Mouse (Mus musculus): ENCODE data around the gene Nisch. TPM values are rescaled to one million over a fixed set of nuclear protein-coding genes. Genes with fewer than 3 reads are reported as not detected.

The Nisch gene
- polyA plus RNA-seq, 1 experiment from 2014 or later: 428 TPM

- Histone ChIP-seq H3K36me3 (peaks cover 99% of the 10 kb centered on the region), H3K27me3 (no peaks in the 10 kb centered on the region), H3K9me3 (replicated peaks) (no peaks in the 10 kb centered on the region), H3K4me3 (replicated peaks) (no peak overlapping the region), H3K9ac (no peak overlapping the region), H3K4me2 (no peak overlapping the region), H3K4me1 (peaks cover 10% of the 10 kb centered on the region; the same call in 1 of the 2 replicates), H3K27ac (peak overlapping the region; percentile 56)
- WGBS: 63% methylated on average over 2 of the region's 2 CpGs
- peak; percentile 40; the same call in 1 of the 2 replicates for ATAC-seq (replicated peaks; ENCODE audit: low FRiP score)
Measured at GRCm38 (mm10) chr14:31182786-31183290, 33.9 kb downstream of the Nisch start.

GRCm38 (mm10) chr14:31181512-31181911 lies 35.2 kb downstream of the Nisch start:
- H3K4me1 ChIP-seq: peaks cover 10% of the 10 kb centered on the region; the same call in 1 of the 2 replicates
- H3K36me3 ChIP-seq: peaks cover 99% of the 10 kb centered on the region
- no peak overlapping the region for H3K4me2 ChIP-seq
- H3K27ac ChIP-seq: no peak overlapping the region
- no peak overlapping the region for H3K9ac ChIP-seq
- WGBS: 77% methylated on average over 4 of the region's 4 CpGs
- no peaks in the 10 kb centered on the region for H3K9me3 ChIP-seq (replicated peaks)
- no peak overlapping the region for H3K4me3 ChIP-seq (replicated peaks)
- no peak for ATAC-seq (replicated peaks; ENCODE audit: low FRiP score)
- no peaks in the 10 kb centered on the region for H3K27me3 ChIP-seq

DNA sequence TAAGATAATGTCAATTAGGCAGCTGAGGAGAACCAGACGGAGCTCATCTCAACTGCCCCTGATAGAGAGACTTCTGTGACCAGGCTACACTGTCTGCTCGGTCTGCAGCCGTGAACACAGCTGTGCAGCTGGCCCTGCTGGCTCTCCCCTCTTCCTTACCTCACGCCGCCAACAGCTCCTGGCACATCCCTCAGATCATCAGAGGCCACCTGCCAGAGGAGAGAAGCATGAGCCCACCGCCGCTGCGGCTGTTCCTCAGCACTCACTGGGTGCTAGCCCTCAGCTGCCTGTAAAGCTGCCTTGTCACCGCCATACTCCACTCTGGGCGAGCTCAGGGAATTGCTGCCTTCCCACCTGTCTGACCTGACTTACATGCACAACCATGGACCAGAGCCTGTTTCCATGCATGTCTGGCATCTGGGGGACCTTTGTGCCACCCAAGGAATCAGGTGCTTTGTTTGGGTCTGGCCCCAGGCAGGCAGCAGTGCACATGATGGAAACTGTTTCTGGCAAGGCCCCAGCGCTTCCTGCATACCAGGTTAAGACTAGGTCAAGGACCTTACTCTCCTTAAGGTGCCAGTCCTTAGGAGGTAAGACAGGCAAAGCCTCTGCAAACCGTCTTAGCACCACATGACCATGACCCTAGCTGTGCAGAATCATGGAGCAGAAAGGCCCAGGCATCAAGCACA lies 36.9 kb downstream of the Nisch start:
- Histone ChIP-seq H3K4me3 (replicated peaks) (no peak overlapping the region), H3K27ac (no peak overlapping the region), H3K9ac (no peak overlapping the region), H3K36me3 (peaks cover 99% of the 10 kb centered on the region), H3K27me3 (no peaks in the 10 kb centered on the region), H3K4me1 (peaks cover 7% of the 10 kb centered on the region; the same call in 1 of the 2 replicates), H3K4me2 (no peak overlapping the region), H3K9me3 (replicated peaks) (no peaks in the 10 kb centered on the region)
- 93% methylated on average over 12 of the region's 12 CpGs for WGBS
- ATAC-seq (replicated peaks; ENCODE audit: low FRiP score): no peak

- Histone ChIP-seq H3K9me3 (replicated peaks) (no peaks in the 10 kb centered on the region), H3K27ac (no peak overlapping the region), H3K4me3 (replicated peaks) (no peak overlapping the region), H3K27me3 (no peaks in the 10 kb centered on the region), H3K4me1 (0 out of 2 replicates have a peak, but pooled peaks cover 6% of the 10 kb centered on the region), H3K36me3 (peaks cover 99% of the 10 kb centered on the region), H3K9ac (no peak overlapping the region), H3K4me2 (no peak overlapping the region)
- ATAC-seq (replicated peaks; ENCODE audit: low FRiP score): no peak
- WGBS: 87% methylated on average over 5 of the region's 5 CpGs
Measured at GRCm38 (mm10) chr14:31177715-31178114, 39.0 kb downstream of the Nisch start.

DNA sequence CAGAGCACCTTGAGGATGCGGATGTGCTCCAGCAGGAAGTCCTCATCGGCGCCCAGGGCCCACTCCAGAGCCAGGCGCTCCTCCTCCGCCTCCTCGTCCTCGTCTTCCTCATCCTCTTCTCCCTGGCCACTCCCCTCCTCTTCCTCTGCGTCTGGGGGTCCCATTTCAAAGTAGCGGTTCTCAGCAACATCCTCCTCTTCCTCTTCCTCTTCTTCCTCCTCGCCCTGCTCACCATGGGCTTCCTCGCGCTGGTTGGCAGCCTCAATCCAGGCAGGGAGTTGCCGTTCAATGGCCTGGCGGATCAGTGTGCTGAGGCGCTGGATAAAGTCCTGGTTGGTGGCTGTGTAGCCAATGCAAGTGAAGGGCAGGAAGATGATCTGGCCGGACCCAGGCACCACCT lies 39.5 kb downstream of the Nisch start:
- WGBS: 87% methylated on average over 16 of the region's 16 CpGs

DNA sequence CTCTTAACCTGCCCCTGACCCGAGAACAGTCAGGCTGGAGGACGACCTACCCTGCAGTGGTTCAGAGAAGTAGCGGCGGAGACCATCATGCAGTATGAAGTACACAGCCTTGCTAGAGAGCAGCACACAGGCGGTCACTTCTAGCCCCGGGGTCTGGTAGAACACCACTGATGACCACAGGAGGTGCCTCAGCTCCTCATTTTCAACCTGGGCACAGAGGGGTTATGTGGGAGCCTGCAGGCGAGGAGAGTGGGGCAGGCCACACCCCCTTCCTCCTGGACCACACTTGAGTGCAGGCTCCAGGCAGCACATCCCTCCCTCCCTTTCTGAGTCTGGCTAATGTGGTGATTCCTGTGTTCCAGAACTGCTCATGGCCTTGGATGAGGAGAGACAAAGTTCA lies 43.2 kb downstream of the Nisch start:
- Histone ChIP-seq H3K4me1 (peaks cover 7% of the 10 kb centered on the region; the same call in 1 of the 2 replicates), H3K36me3 (peaks cover 87% of the 10 kb centered on the region), H3K27me3 (no peaks in the 10 kb centered on the region), H3K4me2 (no peak overlapping the region), H3K9me3 (replicated peaks) (no peaks in the 10 kb centered on the region), H3K27ac (no peak overlapping the region), H3K9ac (no peak overlapping the region), H3K4me3 (replicated peaks) (no peak overlapping the region)
- no peak; the same call in 1 of the 2 replicates for ATAC-seq (replicated peaks; ENCODE audit: low FRiP score)
- WGBS: 84% methylated on average over 7 of the region's 7 CpGs

More for the DNA sequence above, 39.5 kb downstream of the Nisch start:
- Histone ChIP-seq H3K4me3 (replicated peaks) (no peak overlapping the region), H3K27ac (no peak overlapping the region), H3K9ac (no peak overlapping the region), H3K4me2 (no peak overlapping the region), H3K27me3 (no peaks in the 10 kb centered on the region), H3K9me3 (replicated peaks) (no peaks in the 10 kb centered on the region), H3K4me1 (0 out of 2 replicates have a peak, but pooled peaks cover 4% of the 10 kb centered on the region), H3K36me3 (peaks cover 99% of the 10 kb centered on the region)
- ATAC-seq (replicated peaks; ENCODE audit: low FRiP score): no peak

GRCm38 (mm10) chr14:31172781-31173455 lies 43.8 kb downstream of the Nisch start:
- Histone ChIP-seq H3K27me3 (no peaks in the 10 kb centered on the region), H3K36me3 (peaks cover 82% of the 10 kb centered on the region), H3K4me2 (no peak overlapping the region), H3K4me3 (replicated peaks) (no peak overlapping the region), H3K4me1 (peaks cover 11% of the 10 kb centered on the region; the same call in 1 of the 2 replicates), H3K27ac (no peak overlapping the region), H3K9ac (no peak overlapping the region), H3K9me3 (replicated peaks) (no peaks in the 10 kb centered on the region)
- WGBS: 76% methylated on average over 18 of the region's 18 CpGs
- ATAC-seq (replicated peaks; ENCODE audit: low FRiP score): no peak

DNA sequence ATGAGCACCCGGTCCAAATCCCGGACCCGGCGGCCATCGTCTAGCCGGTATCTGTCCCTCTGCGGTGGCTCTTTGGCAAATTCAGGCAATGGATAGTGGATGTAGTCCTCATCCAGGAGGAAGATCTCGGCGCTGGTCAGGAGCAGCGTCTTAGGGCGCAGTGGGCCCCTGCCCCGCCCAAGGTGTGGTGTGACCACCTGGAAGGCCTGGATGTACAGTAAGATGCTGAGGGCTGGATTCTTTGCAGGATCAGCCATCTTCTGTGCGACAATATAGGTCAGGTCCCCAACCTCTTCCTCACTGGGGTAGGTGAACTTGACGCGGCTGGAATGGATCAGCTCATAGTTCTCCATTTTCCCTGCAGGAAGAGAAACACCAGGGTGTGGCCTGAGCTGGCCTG lies 44.9 kb downstream of the Nisch start:
- peaks cover 19% of the 10 kb centered on the region for H3K4me1 ChIP-seq
- no peak overlapping the region for H3K27ac ChIP-seq
- H3K36me3 ChIP-seq: peaks cover 71% of the 10 kb centered on the region
- H3K4me2 ChIP-seq: no peak overlapping the region
- H3K9me3 ChIP-seq (replicated peaks): no peaks in the 10 kb centered on the region
- H3K4me3 ChIP-seq (replicated peaks): no peak overlapping the region
- 93% methylated on average over 15 of the region's 15 CpGs for WGBS
- ATAC-seq (replicated peaks; ENCODE audit: low FRiP score): no peak
- no peak overlapping the region for H3K9ac ChIP-seq
- no peaks in the 10 kb centered on the region for H3K27me3 ChIP-seq

DNA sequence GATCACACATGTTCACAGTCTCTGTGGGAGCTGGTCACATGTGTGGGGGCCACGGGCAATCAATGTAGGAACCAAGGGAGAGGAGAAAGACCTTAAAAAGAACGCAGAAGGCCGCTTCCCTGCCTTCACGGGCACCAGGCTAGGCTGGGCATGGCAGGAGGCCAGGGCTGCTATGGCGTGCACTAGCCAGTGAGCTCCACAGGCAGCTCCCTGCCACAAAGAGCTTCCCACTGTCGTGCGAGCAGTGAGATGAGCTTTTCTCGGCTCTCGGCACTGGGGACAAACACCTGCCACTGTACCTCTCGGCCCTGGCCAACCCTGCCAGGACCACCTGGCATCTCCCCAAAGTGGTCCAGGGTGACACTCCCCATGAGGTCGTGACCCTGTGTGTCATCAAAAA lies 45.4 kb downstream of the Nisch start:
- H3K36me3 ChIP-seq: peaks cover 67% of the 10 kb centered on the region
- H3K27me3 ChIP-seq: no peaks in the 10 kb centered on the region
- no peak overlapping the region for H3K9ac ChIP-seq
- no peak overlapping the region for H3K27ac ChIP-seq
- peaks cover 23% of the 10 kb centered on the region for H3K4me1 ChIP-seq
- no peak for ATAC-seq (replicated peaks; ENCODE audit: low FRiP score)
- H3K4me2 ChIP-seq: no peak overlapping the region
- no peaks in the 10 kb centered on the region for H3K9me3 ChIP-seq (replicated peaks)
- 89% methylated on average over 11 of the region's 11 CpGs for WGBS
- no peak overlapping the region for H3K4me3 ChIP-seq (replicated peaks)

DNA sequence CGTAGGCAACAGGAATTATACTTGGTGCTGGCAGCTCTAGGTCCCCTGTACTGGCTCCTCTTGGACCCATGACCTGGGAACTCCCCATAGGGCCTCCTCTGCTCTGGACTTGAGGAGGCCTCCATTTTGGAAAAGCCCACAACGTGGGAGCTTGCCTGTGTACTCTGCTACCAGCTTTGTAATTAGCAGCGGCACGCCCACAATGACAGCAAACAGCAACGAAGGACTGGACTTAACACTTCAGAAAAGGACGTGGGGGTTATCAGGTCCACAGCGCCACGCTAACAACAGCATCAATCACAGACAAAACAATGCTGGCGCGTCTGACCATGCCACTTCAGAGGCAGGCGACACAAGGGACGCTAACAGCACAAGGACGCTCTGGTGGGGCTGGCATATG lies 45.8 kb downstream of the Nisch start:
- peaks cover 28% of the 10 kb centered on the region for H3K4me1 ChIP-seq
- H3K36me3 ChIP-seq: peaks cover 62% of the 10 kb centered on the region
- ATAC-seq (replicated peaks; ENCODE audit: low FRiP score): no peak
- H3K27me3 ChIP-seq: no peaks in the 10 kb centered on the region
- no peak overlapping the region for H3K9ac ChIP-seq
- no peak overlapping the region for H3K27ac ChIP-seq
- 86% methylated on average over 13 of the region's 13 CpGs for WGBS
- no peaks in the 10 kb centered on the region for H3K9me3 ChIP-seq (replicated peaks)
- H3K4me3 ChIP-seq (replicated peaks): no peak overlapping the region
- H3K4me2 ChIP-seq: no peak overlapping the region

- no peak for ATAC-seq (replicated peaks; ENCODE audit: low FRiP score)
- no peak overlapping the region for H3K9ac ChIP-seq
- WGBS: 78% methylated on average over 6 of the region's 6 CpGs
- peaks cover 48% of the 10 kb centered on the region for H3K36me3 ChIP-seq
- H3K27ac ChIP-seq: 0 out of 2 replicates have a peak overlapping the region, but pooled peaks have one; percentile 9
- H3K4me3 ChIP-seq (replicated peaks): no peak overlapping the region
- H3K4me2 ChIP-seq: no peak overlapping the region
- H3K4me1 ChIP-seq: peaks cover 41% of the 10 kb centered on the region
- no peaks in the 10 kb centered on the region for H3K9me3 ChIP-seq (replicated peaks)
- H3K27me3 ChIP-seq: no peaks in the 10 kb centered on the region
Measured at GRCm38 (mm10) chr14:31169508-31169907, 47.2 kb downstream of the Nisch start.

- 21% methylated on average over 10 of the region's 10 CpGs for WGBS
- no peak for ATAC-seq (replicated peaks; ENCODE audit: low FRiP score)
- Histone ChIP-seq H3K4me2 (peak within 1 kb of the TSS; percentile 50), H3K4me1 (peaks cover 41% of the 10 kb centered on the region), H3K27me3 (no peaks in the 10 kb centered on the region), H3K9ac (peak within 1 kb of the TSS; percentile 23), H3K9me3 (replicated peaks) (no peaks in the 10 kb centered on the region), H3K4me3 (replicated peaks) (peak within 1 kb of the TSS; percentile 38), H3K36me3 (peaks cover 37% of the 10 kb centered on the region), H3K27ac (peak within 1 kb of the TSS; percentile 62; the same call in 1 of the 2 replicates)
Measured at GRCm38 (mm10) chr14:31168425-31168824, 48.3 kb downstream of the Nisch start, which contains the start of gene Stab1. Stab1 (minus strand) TSS chr14:31168641.
